Mouse (Mus musculus) liver, adult 2 months (tissue): ENCODE results near the gene Gm11214.

ENCODE experiments used
- CTCF ChIP-seq: fragments of 200-500 bp; IDR thresholded peaks from 2 replicates; pipeline ENCODE4 v1.5.1; 2011; ENCODE audit warnings: low read depth, low read length, control low read depth
- POLR2A ChIP-seq: fragments of 200-500 bp; IDR thresholded peaks from 2 replicates; pipeline ENCODE4 v1.6.1; 2011; ENCODE audit warnings: low read length, control low read depth; ENCODE audit not compliant: insufficient read depth; ENCODE audit errors: extremely low read depth

GRCm38 (mm10) chr4:63627111-63627510 is 36.1 kb downstream of the Gm11214 start:
- no peak for TF ChIP-seq CTCF
- TF ChIP-seq POLR2A = no peak
